Mouse (Mus musculus) bone marrow macrophage, adult 2 months (primary cell): ENCODE results near the gene Kcnip1.

ENCODE experiments used
- CTCF ChIP-seq: IDR thresholded peaks from 2 replicates; pipeline ENCODE4 v1.5.1; 2012; ENCODE audit warnings: low read depth, mild to moderate bottlenecking, low read length, moderate library complexity
- POLR2A ChIP-seq: IDR thresholded peaks from 2 replicates; pipeline ENCODE4 v1.6.1; 2012; ENCODE audit warnings: mild to moderate bottlenecking, low read depth, low read length, borderline replicate concordance

DNA sequence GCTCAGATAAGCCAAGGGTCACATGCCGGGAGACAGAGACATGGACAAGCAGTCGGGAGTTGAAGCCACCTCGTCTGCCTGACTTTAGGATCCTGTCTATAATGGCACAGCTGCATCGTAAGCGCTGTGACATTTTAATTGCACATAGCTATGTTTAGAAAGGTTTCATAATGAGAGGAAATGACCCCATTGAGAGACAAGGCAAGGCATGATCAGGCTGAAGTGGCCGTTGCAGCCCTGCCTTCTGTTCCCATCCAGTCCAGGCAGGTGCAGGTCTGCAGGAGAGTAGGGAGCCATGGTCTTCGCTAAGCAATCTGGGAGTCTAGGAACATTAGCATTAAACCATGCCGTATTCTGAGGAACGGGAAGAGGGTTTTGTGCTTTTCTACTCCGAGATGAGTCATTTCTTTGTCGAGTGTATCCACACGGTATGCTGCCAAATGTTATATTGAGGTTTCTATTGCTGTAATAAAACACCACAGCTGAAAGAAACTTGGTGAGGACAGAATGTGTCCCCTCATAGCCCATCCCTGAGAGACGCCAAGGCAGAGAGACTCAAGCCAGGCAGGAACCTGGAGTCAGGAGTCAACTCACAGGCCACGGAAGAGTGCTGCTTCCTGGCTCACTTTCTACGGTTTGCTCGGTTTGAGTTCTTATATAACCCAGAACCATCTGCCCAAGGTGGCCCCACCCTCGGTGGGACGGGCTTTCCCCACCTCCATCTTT is 60.4 kb downstream of the Kcnip1 start:
- TF ChIP-seq CTCF (no peak), POLR2A (no peak)
